Mouse (Mus musculus): Measurements from ENCODE around the gene B3gnt2. TPM values are rescaled to one million over a fixed set of nuclear protein-coding genes. Genes with fewer than 3 reads are reported as not detected.
A peak's percentile ranks its signal among the peaks of the same experiment; 100 is the strongest.

B3gnt2 gene
- 10 to 100 TPM; 12.2 to 17.4 TPM for total RNA-seq (2021)

DNA sequence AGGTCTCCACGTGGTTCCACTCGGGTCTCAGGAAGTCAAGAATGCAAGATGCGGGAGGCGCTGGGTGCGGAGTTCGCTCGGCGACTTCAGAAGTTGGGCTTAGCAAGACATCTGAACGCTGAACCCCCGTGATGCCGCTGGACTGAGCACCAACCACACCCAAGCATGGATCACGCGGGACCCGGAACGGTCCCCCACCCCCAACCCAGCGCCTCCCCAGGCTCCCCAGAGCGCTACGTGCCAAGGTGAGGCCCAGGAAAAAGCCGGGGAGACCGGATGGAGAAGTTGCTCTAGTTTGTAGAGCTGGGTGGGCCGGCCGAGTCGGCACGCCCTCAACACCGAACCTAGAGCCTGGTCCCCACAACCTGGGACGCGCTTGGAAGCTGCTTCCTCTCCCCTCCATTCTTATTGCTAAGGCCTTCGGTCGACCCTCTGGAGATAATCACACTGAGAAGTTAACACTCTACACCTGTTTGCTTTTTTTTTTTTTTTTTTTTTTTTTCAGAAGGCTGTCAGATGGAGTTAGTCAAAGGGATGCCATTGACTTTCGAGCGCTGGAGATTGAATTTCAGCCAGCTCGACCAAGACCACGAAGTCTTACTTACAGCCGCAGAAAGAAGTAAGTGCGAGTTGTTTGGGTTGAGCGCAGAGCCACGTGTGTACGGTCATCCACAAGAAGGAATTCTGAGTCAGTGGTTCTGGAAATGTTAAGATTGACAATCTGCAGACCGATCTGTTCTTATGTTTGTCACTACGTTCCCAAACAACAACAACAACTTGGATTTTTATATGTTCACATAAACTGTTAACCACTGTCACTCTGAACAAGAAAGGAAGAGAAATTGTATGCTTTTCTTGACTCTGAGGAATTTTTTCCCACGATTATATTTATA lies at the start of gene B3gnt2:
Gene B3gnt2, minus strand, starts transcription at position 627 of the 893 bp plus-strand sequence.
- DNase-seq, result no peak

DNA sequence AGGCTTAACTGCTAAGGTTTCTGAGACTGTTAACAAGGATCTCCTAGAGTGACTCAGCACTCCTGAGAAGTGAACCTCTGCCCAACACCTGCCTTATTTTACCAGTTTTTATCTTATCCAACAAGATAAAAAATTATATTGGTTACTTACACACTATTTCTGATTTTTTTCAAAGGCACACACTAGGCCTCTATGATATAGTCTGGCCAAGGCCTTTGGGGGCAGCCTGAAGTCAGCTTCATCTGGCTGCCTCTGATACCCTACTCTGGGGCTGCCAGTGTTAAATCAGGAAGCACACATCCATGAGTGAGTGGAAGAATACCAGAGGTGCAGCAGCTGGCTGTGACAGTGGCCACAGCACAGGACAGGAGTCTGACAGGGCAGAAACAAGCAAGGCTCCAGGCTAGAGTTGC lies 45.7 kb upstream of the B3gnt2 start:
- no peak for DNase-seq

DNA sequence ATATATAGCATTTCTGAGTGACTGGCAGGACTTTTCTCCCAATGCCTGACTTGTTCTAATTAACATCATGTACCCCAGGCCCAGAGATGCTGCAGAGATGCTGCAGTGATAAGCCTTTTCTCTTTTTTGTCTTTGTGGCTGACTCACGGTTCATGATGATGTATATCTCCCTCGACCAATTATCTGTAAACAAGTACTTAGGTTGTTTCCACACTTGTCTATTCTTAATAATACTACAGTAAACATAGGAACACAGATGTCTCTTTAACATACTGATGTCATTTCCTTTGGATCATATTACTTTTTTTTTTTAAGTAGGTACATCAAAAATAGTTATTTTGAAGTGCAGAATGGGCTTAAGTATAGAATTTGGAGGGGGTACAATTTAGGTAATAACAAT lies 42.2 kb upstream of the B3gnt2 start:
- no peak for DNase-seq

DNA sequence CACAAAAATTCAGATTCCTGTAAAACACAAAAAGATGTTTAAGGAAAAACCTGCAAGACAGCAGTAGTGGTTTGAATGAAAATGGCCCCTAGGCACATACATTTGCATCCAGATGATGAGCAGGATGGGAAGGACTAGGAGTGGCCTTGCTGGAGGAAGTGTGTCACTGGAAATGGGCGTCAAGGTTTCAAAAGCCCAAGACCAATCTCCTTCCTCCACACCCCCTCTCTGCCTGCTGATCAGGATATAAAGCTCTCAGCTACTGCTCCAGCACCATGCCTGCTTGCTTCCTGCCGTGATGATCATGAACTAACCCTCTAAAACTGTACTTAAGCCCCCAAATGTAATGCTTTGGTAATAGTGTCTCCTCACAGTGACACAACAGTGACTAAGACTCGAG lies 39.3 kb upstream of the B3gnt2 start:
- DNase-seq, result no peak

DNA sequence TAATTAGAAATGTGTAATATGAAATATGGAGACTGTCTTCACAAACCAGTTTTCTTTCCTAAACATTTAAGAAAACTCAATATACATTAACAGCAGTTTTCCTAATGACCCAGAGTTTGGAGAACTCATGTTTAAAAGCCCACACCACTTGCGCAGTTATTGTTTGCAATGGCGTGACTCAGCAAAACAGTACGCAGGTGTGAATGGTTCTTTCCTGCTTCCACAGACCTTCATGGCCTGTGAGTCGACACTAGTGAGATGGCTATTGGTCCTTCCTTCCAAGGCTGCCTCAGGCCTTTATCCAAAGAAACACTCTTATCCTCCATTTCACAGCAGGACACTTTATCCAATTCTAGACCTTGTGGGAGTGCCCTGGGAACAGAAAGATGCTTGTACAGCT lies 36.9 kb upstream of the B3gnt2 start:
- DNase-seq, result no peak

DNA sequence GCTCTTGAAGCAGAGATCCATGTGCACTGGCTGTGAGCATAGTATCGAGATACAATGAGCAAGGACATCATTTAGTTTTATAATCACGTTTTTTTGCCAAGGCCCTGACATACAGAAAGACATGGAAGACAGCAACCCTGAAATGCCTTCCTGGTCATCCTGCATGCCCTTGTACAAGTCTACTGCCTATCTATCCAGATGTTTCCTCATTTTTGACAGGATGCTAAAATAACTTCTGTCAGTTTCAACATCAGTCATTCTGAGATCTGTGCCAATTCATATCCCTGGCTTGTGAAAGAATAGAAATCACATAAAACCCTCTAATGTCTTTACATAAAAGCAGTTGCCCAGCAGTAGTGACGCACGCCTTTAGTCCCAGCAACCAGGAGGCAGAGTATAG lies 36.4 kb upstream of the B3gnt2 start:
- no peak for DNase-seq

DNA sequence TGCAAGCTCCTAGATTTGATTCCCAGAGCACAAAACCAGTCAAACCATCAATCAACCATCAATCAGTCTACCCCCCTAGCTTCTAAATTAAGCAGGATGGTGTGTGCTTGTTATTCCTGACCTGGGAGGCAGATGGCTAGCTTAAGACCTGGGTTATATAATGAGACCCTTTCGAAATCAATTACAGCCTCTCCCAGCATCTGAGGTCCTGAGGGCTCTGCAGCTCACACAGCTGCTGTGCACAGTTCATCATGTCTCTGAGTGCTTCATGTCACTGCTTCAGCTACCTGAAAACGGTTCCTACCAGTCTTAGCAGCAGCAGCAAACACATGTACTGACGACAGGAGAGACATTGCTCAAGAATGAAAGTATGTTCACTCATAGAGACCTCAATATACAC lies 32.3 kb upstream of the B3gnt2 start:
- DNase-seq, result no peak

DNA sequence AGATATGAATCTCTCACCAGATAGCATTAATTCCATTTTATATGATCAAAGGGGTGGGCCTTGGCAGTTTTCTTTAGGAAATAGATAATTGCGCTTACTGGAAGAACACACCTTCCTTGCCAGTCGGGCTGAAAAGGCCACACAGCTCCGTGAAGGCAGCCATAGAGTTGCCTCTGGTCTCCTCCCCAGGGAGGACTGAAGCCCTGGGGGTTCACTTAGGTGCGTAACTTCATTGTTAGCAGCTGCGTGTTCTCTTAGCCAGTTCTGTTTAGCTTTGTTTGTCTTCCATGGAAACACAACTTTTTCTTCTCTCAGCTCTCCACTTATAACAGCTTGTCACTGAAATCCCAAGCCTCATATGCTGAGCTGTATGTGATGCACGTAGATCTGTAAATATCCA lies 31.7 kb upstream of the B3gnt2 start:
- DNase-seq, result no peak

DNA sequence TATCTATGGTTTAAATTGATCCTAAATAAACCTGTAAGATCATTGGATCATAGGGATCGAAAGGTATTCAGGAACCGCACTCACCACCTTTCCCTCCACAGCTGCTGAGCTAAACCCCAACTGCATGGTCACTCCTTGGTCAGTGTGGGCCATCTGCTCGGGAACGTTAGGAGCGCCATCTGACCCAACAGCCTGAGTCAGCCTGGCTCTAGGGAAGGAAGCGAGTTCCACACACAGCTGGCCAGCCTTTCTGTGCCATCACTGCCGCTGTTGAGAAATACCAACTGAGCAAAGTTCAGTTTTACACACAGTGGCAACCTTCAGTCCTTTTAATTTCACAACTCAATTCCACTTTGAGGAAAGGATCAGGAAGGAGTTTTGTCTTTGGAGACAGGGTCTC lies 31.1 kb upstream of the B3gnt2 start:
- no peak for DNase-seq

DNA sequence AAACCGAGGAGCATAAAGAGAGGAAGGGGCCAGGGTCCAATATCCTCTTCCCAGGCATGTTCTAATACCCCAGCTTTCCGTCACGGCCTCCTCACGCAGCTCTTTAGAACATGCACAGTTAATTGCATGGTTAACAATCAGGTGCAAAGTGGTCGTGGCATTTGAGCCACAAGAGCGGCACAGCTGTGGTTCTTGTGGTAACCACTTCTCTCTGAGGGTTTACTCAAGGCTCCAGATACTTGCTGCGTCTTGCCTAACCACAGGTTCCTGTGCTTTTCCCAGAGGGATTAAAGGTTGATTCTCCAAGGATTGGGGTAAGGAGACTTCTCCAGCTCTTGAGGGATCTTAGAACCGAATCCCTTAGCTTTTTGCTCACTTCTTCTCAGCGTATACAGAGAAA lies 30.5 kb upstream of the B3gnt2 start:
- no peak for DNase-seq

DNA sequence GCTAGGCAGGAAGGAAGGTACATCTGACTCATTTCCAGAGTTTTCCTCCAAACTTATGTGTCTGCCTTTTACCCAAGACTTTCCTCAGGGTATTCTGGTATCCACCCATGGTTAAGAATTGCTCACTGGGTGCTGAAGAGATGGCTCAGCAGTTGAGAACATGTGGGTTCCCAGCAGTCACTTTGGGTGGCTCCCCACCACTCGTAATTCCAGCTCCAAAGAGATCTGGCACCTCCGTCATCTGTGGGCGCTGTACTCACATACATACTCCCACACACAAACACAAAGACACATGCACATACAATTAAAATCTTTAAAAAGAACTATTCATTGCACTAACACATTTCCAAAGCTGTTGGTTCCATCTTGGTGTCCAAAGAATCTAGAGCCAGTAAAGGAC lies 28.5 kb upstream of the B3gnt2 start:
- peak; percentile 13 to 24 for DNase-seq

DNA sequence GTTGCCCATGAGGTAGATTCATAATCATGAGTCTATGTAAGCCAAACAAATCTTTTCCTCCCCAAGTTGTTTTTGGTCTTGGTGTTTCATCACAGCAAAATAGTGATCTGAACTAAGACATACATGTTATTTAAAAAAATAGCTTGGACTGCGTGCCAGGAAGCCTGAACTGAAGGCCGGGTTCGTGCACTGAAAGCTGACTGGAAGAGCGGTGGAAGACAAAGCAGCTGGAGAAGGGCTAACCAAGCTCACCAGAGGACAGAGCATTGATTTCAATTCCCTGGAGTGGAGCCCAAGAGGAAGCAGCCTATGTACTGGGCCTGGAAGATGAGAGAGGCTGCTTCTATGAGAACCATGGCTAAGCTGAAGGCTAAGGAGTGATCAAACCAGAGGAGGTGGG lies 26.2 kb upstream of the B3gnt2 start:
- no peak for DNase-seq

DNA sequence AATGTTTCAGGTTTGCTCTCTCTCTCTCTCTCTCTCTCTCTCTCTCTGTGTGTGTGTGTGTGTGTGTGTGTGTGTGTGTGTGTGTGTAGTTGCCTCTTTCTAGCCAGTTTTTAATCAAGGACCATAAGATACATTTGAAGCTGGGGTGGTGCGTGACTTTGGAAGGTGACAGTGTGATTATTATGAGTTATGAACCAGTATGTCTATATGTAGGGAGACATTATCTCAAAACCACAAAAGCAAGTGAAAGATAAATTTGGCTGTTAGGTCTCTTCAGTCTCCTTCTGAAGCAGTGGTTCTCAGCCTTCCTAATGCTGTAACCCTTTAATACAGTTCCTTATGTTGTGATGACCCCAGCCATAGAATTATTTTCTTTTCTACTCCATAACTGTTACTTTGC lies 24.6 kb upstream of the B3gnt2 start:
- no peak for DNase-seq

DNA sequence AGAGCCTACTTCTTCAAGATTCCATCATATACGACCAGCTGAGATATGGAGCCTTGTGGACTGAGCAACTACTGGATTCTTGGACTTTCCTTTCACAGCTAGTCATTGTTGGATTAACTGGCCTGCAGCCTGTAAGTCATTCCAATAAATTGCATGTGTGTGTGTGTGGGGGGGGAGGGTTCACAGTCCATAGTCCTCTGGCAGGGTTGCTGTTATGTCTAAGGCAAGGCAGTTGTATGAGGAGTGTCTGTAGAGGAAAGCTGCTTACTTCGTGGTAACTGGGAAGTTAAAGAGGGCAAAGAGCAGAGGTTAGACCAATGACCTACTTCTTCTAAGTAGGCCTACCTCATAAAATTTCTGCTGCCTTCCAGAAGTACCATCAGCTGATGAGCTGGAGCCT lies 22.9 kb upstream of the B3gnt2 start:
- DNase-seq, result no peak

DNA sequence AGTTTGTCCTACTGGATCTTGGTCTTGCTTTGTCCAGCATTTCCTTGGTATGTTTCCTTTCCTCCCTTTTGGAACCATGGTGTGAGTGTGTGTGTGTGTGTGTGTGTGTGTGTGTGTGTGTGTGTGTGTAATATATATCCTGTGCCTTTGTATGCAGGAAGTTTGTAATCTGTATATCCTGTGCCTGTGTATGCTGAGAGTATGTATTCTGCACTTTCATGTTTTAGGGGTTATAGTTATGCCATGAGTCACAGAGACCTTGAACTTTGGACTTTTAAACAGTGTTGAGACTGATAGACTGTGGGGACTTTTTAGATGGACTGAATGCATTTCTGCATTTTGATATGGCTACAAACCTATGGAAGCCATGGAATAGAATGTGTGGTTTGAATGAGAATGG lies 22.2 kb upstream of the B3gnt2 start:
- no peak for DNase-seq

DNA sequence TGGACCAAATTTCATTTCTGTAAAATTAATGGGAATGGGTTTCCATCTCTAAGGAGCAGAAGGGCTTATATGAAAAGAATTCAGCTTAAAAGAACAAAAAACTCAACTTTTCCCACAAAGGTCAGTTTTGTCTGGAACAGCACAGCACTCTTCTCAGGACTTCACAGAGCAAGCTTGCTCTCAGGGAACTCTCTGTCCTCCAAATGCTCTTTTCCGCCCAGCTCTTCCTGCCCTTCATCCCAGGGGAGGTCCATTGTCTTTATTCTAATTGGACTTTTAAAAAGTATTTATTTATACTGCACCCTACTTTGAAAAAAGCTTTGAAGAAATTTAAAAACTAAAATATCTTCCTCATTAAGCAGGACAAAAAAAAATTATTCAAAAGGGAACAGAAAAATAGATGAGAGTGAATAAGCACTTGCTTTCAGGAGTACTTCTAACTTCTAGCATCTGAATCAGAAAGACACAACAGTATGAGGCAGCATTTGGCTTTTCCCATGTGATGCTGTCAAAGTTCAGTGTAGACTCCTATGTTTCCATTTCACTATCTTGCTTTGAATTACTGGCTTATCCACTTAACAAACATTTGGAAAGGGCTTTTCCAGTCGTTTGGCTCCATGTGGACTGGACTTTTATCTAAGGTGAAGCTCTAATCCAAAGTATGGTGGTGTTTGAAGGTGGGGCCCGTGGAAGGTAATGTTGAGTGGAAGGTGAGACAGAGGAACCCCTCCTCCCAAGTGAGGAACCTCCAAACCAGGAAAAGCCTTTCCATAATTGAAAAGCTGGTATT lies 19.8 kb upstream of the B3gnt2 start:
- DNase-seq, result no peak

DNA sequence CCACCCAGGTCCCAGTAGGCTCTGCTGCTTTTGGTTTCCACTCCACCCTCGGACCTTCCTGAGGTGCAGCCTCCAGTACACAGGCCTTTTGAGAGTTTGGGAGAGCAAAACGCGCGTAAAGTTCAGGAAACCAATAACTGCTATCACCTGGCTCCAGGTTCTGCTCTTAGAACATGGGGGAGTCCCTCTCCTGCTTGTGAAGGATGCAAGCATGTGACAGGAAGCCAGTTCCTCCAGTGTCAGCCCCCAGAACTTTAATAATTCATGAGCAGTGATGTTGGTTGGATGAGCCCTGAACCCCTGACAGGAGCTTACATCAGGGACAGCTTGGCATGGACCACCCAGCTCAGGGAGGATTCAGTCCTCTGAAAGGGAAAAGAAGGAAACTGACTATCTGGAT lies 18.9 kb upstream of the B3gnt2 start:
- DNase-seq, result no peak

DNA sequence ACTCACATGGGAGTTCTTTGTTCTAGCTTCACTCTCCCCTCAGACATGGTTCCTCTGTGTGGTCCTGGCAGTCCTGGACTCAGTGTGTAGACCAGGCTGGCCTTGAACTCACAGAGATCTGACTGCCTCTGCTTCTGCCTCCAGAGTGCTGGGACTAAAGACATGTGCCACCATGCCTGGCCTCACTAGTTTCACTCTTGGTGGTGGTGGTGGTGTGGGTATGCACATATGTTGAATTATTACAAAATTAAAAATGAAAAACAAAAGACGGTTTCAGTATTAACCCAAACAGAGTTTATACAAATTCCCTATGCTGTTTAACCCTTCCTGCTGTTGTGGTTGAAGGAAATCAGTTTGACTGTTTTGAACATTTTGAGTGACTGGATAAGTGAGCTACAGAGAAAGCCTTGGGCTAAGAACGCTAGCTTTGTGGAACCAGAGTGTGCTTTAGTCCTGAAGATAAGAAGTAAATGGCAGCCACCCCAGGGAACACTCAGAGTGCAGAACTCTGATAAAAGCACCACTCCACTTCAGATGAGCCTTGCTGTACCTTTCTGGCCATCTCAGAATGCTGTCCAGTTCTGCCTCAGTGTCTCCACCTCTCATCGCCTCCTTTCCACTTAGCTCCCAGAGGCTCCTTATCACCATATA lies 16.0 kb upstream of the B3gnt2 start:
- DNase-seq, result no peak

DNA sequence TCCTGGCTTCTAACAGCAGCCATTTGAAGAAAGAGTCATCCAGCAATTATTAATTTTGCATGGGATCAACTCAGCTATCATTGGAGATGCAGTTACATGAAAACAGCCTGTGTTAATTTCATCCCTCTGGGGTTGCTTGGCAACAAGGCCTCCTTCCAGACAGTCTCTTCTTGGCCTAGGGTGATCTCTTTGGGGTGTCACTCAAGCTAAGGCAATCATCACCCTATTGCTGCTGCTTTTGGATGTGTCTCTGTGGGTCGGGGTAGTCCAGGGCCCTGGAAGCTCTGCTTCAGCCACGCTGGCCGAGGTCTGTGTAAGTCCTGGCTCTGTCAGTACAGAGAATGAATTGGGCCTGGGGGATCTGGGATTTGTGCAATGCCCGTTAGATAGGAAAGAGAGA lies 14.5 kb upstream of the B3gnt2 start:
- no peak for DNase-seq

DNA sequence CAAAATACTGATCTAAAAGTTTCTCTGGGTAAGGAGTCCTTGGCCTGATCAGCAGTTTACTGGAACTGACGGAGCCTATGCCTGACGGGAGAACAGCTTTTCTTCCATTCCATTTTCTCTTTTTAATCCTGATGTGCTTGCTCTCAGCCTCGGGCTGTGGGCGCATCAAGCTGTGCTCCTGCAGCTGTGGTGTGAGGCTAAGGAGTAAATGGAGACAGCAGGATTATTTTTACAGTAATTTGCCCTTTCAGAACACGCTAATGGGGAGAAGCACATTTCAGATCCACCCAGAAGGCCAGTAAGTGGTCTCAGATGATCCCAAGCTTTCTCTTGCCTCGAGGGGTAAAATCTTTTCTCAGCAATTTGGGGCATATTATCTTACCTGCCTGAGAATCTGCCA lies 14.0 kb upstream of the B3gnt2 start:
- no peak for DNase-seq

DNA sequence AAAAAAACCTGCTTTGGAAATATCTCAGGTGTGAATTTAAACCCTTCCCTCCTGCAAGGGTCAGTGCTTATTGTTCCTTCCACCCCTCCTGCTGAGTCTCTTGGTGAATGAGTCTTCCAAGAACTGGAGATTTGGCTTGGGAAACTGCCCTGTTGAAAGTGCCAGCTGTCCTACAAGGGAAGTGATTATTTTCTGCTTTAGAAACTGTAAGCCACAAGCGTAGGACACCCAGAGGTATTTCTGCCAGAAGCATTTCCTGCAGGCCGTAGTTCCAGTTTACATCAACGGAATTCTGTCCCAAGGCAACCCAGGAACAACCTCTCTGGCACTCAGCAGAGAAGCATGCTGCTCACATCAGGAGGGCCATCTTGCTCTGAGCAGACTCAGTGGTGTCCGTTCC lies 12.6 kb upstream of the B3gnt2 start:
- DNase-seq, result no peak

DNA sequence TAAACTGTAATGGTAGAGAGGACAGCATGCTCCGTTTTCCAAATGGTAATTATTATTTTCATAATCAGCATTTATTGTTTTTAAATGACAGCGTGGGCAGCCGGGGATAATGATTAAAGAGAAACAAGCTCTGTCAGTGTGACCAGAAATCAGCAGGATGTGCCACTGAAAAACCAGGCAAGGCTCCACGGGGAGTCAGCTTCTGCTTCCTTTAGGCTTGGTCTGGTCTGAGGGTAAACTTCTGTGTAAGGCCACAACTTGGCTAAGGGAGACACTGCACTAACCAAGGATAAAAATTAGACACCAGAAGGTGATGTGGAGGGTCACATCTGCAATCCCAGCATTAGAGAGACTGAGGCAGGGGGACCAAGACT lies 11.5 kb upstream of the B3gnt2 start:
- no peak for DNase-seq

DNA sequence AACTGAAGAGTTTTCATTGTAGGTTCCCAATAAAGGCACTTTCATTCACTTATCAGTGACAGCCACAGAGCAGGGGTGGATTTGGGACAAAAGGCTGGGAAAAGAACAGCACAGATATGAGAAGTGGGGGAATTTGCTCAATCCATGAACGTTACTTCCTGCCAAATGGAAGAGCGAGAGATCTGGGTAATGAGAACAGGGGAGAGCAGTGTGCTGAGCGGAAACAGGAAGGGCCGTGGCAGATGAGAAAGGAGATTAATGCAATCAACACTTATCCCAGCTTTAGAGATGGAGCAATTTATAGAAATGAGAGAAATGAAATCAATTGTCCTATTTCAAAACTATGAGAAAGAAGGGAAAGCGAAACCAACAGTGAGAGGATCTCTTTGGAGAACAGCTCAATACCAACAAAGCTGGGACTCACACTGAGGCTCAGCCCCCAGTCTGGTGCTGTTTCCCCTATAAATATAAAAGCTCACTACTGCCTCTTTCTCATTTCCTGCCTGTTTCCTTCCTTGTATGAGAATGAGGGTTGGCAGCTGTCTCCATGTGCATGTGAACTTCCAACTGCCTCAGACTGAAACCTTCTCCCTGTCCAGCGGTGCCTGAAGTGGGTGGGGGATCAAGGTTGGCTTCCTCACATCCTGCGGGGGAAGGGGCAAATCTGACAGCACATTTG lies 11.0 kb upstream of the B3gnt2 start:
- no peak for DNase-seq

Measured in layer of hippocampus, postnatal 36 days (tissue).